Mouse (Mus musculus) ES-Bruce4 (cell line): Measurements from ENCODE around the gene Ache.

ENCODE experiments used
- CTCF ChIP-seq: IDR thresholded peaks from one replicate; pipeline ENCODE4 v1.8.1; 2011; ENCODE audit warnings: low read depth, low read length
- POLR2A ChIP-seq: IDR thresholded peaks from one replicate; pipeline ENCODE4 v1.8.1; 2011; ENCODE audit warnings: low read length; ENCODE audit not compliant: insufficient read depth

GRCm38 (mm10) chr5:137263897-137264720 lies 23.2 kb upstream of the Ache start:
- TF ChIP-seq POLR2A (no peak), CTCF (no peak)
